Mouse (Mus musculus) hindbrain, embryonic 14.5 days (tissue): ENCODE results near the gene Troap. TPM values are rescaled to one million over a fixed set of nuclear protein-coding genes. Genes with fewer than 3 reads are reported as not detected.

Experiments
- ATAC-seq: fragments of 200-750 bp; cut with Nextera tagmentation; 2 replicates; pipeline ENCODE4 v1.8.0; 2017; ENCODE audit warnings: moderate number of reproducible peaks, mild to moderate bottlenecking, moderate TSS enrichment, moderate library complexity; ENCODE audit not compliant: low FRiP score
- DNase-seq: peaks from one replicate; pipeline ENCODE4 v3.0.0-alpha.2; 2015; ENCODE audit warnings: low spot score
- H3K27ac ChIP-seq: fragments of 300-500 bp; sonication (generic); 2 replicates; pipeline ENCODE4 v1.5.1; 2014; ENCODE audit warnings: mild to moderate bottlenecking, moderate library complexity
- H3K27me3 ChIP-seq: fragments of 300-500 bp; sonication (generic); 2 replicates; pipeline ENCODE4 v1.6.1; 2014; ENCODE audit warnings: mild to moderate bottlenecking, low read length, mixed read lengths; ENCODE audit not compliant: control insufficient read depth, insufficient read depth
- H3K36me3 ChIP-seq: fragments of 300-500 bp; sonication (generic); replicated peaks from 2 replicates; pipeline ENCODE4 v1.6.1; 2014; ENCODE audit not compliant: control insufficient read depth, insufficient read depth
- H3K4me1 ChIP-seq: fragments of 300-500 bp; sonication (generic); replicated peaks from 2 replicates; pipeline ENCODE4 v1.6.1; 2014; ENCODE audit warnings: antibody characterized with exemption, low read length, mixed read lengths; ENCODE audit not compliant: control insufficient read depth, insufficient read depth
- H3K4me2 ChIP-seq: fragments of 300-500 bp; sonication (generic); replicated peaks from 2 replicates; pipeline ENCODE4 v1.6.1; 2014; ENCODE audit warnings: mild to moderate bottlenecking, moderate library complexity
- H3K4me3 ChIP-seq: fragments of 300-500 bp; sonication (generic); replicated peaks from 2 replicates; pipeline ENCODE4 v1.5.1; 2014; ENCODE audit warnings: mild to moderate bottlenecking, low read length
- H3K9ac ChIP-seq: fragments of 300-500 bp; sonication (generic); 2 replicates; pipeline ENCODE4 v1.6.1; 2014
- H3K9me3 ChIP-seq: fragments of 300-500 bp; sonication (generic); 2 replicates; pipeline ENCODE4 v1.6.1; 2016; ENCODE audit warnings: low read length; ENCODE audit not compliant: control insufficient read depth
- WGBS: fragments of 180-500 bp; shearing (Covaris S2); extraction: QIAGEN DNeasy Blood & Tissue Kit; methylation state at CpG from one replicate; pipeline ENCODE4 v1.1.7; 2014; 5-methylcytosine and 5-hydroxymethylcytosine counted together
- polyA plus RNA-seq: library from polyadenylated mRNA; unstranded; fragments of >200 nt; fragmentation: Nextera tagmentation; extraction: Ambion mirVana; gene quantifications from 2 replicates; pipeline ENCODE4 v1.2.1, GENCODE M21; 2014

Gene Troap
- polyA plus RNA-seq = 3.7 and 4.0 TPM in 2 replicates

- Histone ChIP-seq H3K36me3 (no peaks in the 10 kb centered on the region), H3K9me3 (no peaks in the 10 kb centered on the region)
- 31% methylated on average over 9 of the region's 9 CpGs for whole genome bisulfite sequencing
These were observed at the start of gene Troap for GRCm38 (mm10) chr15:99074019-99074599. Gene Troap, plus strand, starts transcription at chr15:99074575.

DNA sequence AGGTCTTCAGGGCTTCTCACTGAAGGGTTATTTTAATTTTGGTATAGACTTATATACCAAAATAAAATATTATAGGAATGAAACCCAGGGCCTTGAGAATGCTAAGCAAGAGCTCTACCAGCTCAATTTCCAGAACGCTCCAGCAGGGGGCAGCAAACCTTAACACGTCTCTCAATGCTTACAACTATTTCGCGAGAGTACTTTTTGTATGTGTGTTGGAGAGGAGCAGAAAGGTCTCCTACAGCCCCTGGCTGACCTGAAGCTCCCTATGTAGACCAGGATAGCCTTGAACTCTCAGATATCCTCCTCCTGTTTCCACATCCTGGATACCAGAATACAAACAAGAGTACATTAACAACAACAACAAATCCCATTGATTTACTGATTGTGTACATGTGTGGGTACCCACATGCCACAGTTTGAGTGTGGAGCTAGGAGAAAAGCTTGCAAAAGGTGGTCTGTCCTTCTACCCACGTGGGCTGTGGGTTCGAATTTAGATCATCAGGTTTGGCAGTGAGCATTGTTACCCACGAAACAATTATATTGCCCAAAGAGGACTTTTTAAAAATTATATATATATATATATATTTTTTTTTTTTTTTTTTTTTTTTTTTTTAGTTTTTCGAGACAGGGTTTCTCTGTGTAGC is 49.6 kb upstream of the Troap start:
- Histone ChIP-seq H3K36me3 (no peaks in the 10 kb centered on the region), H3K27me3 (peaks cover 8% of the 10 kb centered on the region; the same call in 1 of the 2 replicates), H3K4me2 (no peak overlapping the region), H3K27ac (no peak overlapping the region), H3K9me3 (no peaks in the 10 kb centered on the region), H3K4me3 (no peak overlapping the region), H3K4me1 (peaks cover 6% of the 10 kb centered on the region; the same call in 1 of the 2 replicates), H3K9ac (no peak overlapping the region)
- ATAC-seq (no peak), DNase-seq (peak; percentile 93)
- 25% methylated on average over 7 of the region's 8 CpGs for WGBS

More at GRCm38 (mm10) chr15:99074019-99074599, at the start of gene Troap:
- DNase-seq (no peak), ATAC-seq (peak; percentile 42; the same call in 1 of the 2 replicates)
- H3K27me3 ChIP-seq = no peaks in the 10 kb centered on the region
- peak within 1 kb of the TSS; percentile 93 for H3K27ac ChIP-seq
- H3K4me2 ChIP-seq = peak within 1 kb of the TSS; percentile 71
- peaks cover 9% of the 10 kb centered on the region for H3K4me1 ChIP-seq
- H3K9ac ChIP-seq = peak within 1 kb of the TSS; percentile 66
- H3K4me3 ChIP-seq = peak within 1 kb of the TSS; percentile 37

DNA sequence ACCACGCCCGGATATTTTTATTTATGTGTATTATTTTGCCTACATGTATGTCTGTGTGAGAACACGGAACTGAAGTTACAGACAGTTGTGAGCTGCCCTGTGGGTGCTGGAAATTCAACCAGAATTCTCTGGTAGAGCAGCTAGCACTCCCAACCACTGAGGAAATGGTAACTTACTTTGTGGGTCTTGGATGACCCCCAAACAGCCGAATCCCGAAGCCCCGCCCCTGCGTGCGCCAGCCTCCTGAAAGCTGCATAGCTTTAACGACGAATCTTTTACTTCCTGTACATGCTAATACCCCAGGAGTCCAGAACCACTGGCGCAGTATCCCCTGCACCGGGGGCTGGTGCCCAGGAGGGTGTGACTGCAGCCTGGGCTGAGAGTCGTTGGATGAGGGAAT is 49.0 kb upstream of the Troap start:
- WGBS = 77% methylated on average over 13 of the region's 13 CpGs
- H3K4me3 ChIP-seq = no peak overlapping the region
- DNase-seq = no peak
- peaks cover 7% of the 10 kb centered on the region; the same call in 1 of the 2 replicates for H3K4me1 ChIP-seq
- H3K27me3 ChIP-seq = peaks cover 14% of the 10 kb centered on the region
- H3K27ac ChIP-seq = no peak overlapping the region
- no peak for ATAC-seq
- no peak overlapping the region for H3K9ac ChIP-seq
- no peak overlapping the region for H3K4me2 ChIP-seq
- H3K36me3 ChIP-seq = no peaks in the 10 kb centered on the region
- no peaks in the 10 kb centered on the region for H3K9me3 ChIP-seq

DNA sequence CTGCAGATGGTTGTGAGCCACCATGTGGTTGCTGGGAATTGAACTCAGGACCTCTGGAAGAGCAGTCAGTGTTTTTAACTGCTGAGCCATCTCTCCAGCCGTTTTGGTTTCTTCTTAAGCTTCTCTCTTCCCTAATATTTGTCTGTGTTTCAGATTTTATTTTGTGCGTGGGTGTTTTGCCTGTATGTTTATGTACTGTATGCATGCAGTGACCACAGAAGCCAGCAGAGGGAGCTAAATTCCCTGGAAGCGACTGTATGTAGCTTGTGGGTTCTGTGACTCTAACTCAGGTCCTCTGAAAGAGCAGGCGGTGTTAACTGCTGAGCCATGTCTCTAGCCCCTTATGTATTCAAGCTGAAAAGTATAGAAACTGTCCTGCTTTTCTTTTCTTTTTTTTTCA is 48.1 kb upstream of the Troap start:
- Histone ChIP-seq H3K9ac (no peak overlapping the region), H3K27ac (no peak overlapping the region), H3K4me1 (peaks cover 9% of the 10 kb centered on the region; the same call in 1 of the 2 replicates), H3K27me3 (peaks cover 22% of the 10 kb centered on the region), H3K36me3 (no peaks in the 10 kb centered on the region), H3K9me3 (no peaks in the 10 kb centered on the region), H3K4me2 (no peak overlapping the region), H3K4me3 (no peak overlapping the region)
- DNase-seq (no peak), ATAC-seq (no peak)
- WGBS = 60% methylated on average over 4 of the region's 4 CpGs

DNA sequence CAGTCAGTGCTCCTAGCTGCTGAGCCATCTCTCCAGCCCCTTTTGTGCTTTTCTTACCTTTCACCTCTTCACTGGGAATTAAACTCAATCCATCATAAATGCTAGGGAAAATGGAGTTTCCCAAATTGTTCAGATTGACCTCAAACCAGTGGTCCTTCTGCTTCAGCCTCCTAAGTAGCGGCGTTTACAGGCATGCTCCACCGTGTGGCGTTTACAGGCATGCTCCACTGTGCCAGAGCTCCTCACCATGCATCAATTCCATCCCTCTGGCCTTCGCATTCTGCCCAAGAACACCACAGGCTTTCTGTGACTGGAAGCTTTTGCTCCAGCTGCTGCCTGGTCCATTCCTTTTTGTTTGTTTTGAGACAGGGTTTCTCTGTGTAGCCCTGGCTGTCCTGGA is 47.3 kb upstream of the Troap start:
- DNase-seq (no peak), ATAC-seq (no peak)
- Histone ChIP-seq H3K9me3 (no peaks in the 10 kb centered on the region), H3K27ac (no peak overlapping the region), H3K4me3 (no peak overlapping the region), H3K9ac (no peak overlapping the region), H3K27me3 (peaks cover 25% of the 10 kb centered on the region), H3K4me2 (no peak overlapping the region), H3K36me3 (no peaks in the 10 kb centered on the region), H3K4me1 (peaks cover 9% of the 10 kb centered on the region; the same call in 1 of the 2 replicates)
- WGBS = 64% methylated on average over 5 of the region's 5 CpGs

GRCm38 (mm10) chr15:99028874-99029458 is 45.4 kb upstream of the Troap start:
- H3K4me3 ChIP-seq = peak overlapping the region; percentile 30
- no peaks in the 10 kb centered on the region for H3K9me3 ChIP-seq
- peak overlapping the region; percentile 48 for H3K4me2 ChIP-seq
- no peak overlapping the region for H3K27ac ChIP-seq
- ATAC-seq = no peak
- 5% methylated on average over 10 of the region's 10 CpGs for WGBS
- H3K9ac ChIP-seq = 0 out of 2 replicates have a peak overlapping the region, but pooled peaks have one; percentile 29
- DNase-seq = no peak
- peaks cover 9% of the 10 kb centered on the region; the same call in 1 of the 2 replicates for H3K4me1 ChIP-seq
- no peaks in the 10 kb centered on the region for H3K36me3 ChIP-seq
- H3K27me3 ChIP-seq = peaks cover 25% of the 10 kb centered on the region

GRCm38 (mm10) chr15:99029619-99030584 is 44.5 kb upstream of the Troap start, which contains the start of gene Tuba1c:
Gene Tuba1c, plus strand, starts transcription at chr15:99029891.
- H3K9ac ChIP-seq = 0 out of 2 replicates have a peak within 1 kb of the TSS, but pooled peaks have one; percentile 29
- peak; percentile 40 for DNase-seq
- no peaks in the 10 kb centered on the region for H3K9me3 ChIP-seq
- WGBS = under 1% methylated on average over 52 of the region's 52 CpGs
- H3K36me3 ChIP-seq = no peaks in the 10 kb centered on the region
- H3K27me3 ChIP-seq = peaks cover 25% of the 10 kb centered on the region
- no peak within 1 kb of the TSS for H3K27ac ChIP-seq
- peak within 1 kb of the TSS; percentile 30 for H3K4me3 ChIP-seq
- peak within 1 kb of the TSS; percentile 48 for H3K4me2 ChIP-seq
- peak; percentile 46; the same call in 1 of the 2 replicates for ATAC-seq
- peaks cover 9% of the 10 kb centered on the region; the same call in 1 of the 2 replicates for H3K4me1 ChIP-seq

GRCm38 (mm10) chr15:99030585-99031387 is 43.6 kb upstream of the Troap start:
- Histone ChIP-seq H3K9ac (0 out of 2 replicates have a peak overlapping the region, but pooled peaks have one; percentile 29), H3K27ac (no peak overlapping the region), H3K4me2 (peak overlapping the region; percentile 48), H3K27me3 (peaks cover 25% of the 10 kb centered on the region), H3K36me3 (no peaks in the 10 kb centered on the region), H3K4me1 (peaks cover 9% of the 10 kb centered on the region; the same call in 1 of the 2 replicates), H3K9me3 (no peaks in the 10 kb centered on the region), H3K4me3 (peak overlapping the region; percentile 30)
- WGBS = 16% methylated on average over 26 of the region's 26 CpGs
- DNase-seq (no peak), ATAC-seq (no peak)
